Mouse (Mus musculus) left cerebral cortex, adult 18-20 months (tissue): Measurements from ENCODE around the gene Serpina3n. TPM values are rescaled to one million over a fixed set of nuclear protein-coding genes. Genes with fewer than 3 reads are reported as not detected.
"Not testable (repeated sequence)": the region's sequence is repeated elsewhere in the genome, so short reads cannot be mapped to it uniquely, and the experiment has no call there.

Experiments
- DNase-seq, 2 experiments: peaks; one replicate each; pipeline ENCODE4 v3.0.0; 2021 to 2022; ENCODE audit warnings: low spot score in 2 of 2, mixed read lengths in 1 of 2
- total RNA-seq, 2 experiments: library from RNA; stranded (reverse); gene quantifications; 2 replicates each; pipeline ENCODE4 v1.2.3; 2021

Serpina3n gene
- total RNA-seq, 2 experiments from 2014 or later: 13.4 to 20.2 TPM

DNA sequence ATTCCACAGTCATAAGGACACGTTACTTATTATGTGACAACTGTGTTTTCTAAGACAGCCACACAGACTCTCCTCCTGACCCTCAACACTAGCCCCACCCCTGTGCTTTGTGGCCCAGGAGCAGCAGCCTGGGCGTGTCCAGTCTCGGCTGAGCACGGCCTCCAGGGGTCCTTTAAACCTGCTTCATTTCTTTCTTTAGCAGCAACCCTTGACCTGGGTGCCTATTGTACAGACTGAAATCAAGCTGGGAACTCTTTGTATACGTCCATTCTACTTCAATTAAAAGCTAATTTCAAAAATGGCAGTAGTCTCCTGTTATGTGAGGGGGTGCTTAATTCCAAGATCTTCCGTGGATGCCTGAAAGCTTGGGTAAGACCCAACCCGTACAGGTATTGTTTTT is 26.7 kb downstream of the Serpina3n start:
- no peak for DNase-seq

DNA sequence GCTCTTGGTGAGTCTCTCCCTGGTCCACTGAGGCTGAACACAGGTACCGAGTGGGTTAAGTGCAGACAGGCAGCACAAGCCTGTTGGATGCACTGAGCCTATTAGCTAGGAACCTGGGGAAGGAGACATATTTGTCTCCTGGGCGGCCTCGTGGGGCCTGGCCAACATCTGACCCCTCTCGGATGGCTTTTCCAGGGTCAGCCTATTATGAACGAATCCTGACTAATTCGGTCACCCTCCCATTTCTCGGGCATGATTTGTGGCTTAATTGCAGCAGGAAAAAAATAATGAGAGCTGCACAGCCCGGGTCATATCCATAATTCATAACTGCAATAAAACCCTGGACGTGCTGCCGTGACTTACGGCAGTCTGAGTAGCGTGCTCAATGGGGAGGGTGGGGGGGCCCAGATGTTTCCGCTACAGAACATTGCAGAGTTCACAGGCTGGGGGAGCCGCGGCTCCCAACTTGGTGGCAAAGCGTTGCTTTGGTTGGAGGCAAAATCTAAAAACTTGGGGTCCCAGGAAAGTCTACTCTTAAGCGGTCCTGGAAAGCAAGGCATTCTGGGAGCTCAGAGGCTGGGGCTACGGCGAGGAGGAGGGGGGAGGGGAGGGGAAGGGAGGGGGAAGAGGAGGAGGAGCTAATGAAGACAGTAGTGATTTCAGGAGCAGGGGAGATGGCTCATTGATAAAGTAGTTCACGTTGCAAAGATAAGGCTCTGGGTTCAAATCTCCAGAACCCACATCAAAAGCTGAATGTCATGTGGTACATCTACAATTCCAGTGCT is 27.6 kb downstream of the Serpina3n start:
- no peak for DNase-seq

DNA sequence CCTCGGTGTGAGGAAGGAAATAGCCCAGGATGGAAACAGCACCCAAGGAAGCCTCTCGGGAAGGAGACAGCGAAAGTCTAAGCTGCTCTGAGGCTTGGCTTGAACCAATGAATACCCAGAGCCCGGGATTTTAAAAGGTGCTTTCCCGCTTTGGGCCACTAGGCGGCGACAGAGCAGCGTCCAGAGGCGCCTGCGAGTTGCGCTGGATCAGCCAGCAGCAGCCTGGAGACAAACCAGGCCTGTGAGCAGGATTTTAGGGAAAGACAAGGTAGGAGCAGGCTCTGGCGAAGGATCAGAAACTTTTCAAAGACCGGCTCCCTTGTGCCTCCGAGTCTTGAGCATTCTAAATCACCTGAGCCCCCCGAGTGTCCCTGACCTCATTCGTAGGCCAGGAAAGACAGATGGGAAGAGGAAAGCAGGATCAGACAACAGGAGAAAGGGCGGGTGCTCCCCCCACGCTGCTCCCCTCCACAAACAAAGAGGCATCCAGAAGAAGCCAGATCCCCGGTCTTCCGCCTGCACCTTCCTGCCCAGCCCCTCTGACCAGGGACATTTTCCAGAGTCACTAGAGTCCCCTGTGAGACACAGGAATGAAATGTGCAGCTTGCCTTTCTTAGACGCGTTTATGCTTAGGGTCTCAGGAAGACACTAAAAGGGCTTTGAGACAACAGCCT is 33.7 kb downstream of the Serpina3n start:
- peak; percentile 90 for DNase-seq

DNA sequence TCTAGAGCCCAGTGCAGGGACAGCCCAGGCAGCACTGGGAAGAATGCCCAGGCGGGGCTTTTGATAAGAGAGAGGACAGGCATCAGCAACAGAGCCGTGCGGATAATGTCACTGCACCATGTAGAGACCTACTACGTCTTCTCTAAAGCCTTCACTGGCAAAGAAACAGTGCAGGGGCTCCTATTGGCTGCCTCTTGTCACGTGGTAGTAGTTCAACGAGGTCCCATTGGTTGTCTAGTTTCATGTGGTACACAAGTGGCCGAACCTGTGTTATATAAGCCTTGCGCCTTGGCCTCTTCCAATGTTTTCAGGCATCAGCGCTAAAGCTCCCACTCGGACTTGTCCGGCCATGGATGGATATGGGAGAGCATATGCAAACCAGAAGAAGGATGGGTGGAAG is 37.2 kb downstream of the Serpina3n start:
- no peak for DNase-seq

DNA sequence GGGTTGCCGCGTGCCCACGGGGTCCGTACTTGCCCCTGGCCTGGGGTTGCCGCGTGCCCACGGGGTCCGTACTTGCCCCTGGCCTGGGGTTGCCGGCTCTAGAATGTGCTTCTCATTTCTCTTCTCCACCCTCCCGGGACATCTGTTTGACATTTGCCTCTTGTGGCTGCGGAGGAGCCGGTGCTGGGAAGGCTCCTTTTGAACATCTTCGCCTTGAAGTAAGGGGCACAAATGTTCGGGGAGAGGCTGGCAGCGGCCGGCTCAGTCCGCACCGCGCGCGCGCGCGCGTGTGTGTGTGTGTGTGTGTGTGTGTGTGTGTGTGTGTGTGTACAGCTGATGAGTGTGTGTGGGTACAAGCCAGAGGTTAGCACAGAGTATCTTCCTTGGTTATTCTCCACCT is 40.5 kb downstream of the Serpina3n start:
- not testable (repeated sequence) for DNase-seq

DNA sequence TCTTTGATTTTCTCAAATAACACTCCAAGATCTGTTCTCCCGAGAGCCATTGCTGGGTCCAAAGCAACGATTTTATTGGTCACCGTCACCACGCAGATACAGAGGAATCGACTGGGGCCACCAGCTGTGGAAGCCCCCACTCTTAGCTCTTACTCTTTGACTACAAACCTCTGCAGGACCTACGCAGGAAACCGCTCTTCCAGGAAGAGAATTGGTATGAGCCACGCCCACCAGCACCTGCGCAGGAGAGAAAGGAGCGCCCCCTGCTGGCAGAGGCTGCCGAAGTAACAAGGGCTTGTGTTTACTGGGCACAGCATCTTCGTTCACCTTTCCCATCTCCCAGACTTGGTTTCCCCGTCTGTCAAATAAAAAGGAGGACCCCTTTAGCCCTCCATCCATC is 41.6 kb downstream of the Serpina3n start:
- peak; percentile 41 to 61 for DNase-seq

DNA sequence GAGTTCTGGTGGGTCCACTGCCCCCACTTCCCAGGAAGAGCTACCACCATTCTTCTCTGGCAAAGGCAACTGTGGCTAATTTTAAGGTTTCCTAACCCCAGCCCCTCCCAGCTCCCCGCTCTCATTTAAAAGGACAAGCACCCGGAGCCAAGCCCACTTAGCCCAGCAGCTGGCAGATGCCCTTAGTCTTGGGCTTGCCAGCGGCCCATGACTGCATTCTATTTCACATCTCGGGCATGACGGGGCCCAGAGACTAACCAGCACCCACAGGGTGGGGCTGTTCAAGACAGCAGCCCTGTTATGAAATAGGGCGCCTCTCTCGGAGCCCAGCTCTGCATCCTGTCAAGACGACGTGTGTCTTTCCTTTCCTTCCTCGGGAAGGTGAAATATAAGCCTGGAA is 43.7 kb downstream of the Serpina3n start:
- no peak for DNase-seq

DNA sequence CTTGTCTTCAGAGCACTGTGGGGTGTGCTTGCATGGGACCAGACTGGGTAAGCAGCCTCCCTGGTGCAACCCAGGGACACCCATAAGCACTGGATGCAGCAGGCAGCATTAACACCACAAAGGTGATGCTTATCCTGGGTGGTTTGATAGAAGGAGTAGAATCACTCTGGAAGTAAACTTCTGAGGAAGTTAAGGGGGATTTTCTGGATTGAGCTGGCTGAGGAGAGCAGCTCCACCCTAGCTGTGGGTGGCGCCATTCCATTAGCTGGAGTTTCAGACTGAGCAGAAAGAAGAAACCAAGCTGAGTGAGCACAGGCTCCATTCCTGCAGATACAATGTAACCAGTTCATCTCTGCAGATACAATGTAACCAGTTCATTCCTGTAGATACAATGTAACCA is 46.5 kb downstream of the Serpina3n start:
- no peak for DNase-seq

DNA sequence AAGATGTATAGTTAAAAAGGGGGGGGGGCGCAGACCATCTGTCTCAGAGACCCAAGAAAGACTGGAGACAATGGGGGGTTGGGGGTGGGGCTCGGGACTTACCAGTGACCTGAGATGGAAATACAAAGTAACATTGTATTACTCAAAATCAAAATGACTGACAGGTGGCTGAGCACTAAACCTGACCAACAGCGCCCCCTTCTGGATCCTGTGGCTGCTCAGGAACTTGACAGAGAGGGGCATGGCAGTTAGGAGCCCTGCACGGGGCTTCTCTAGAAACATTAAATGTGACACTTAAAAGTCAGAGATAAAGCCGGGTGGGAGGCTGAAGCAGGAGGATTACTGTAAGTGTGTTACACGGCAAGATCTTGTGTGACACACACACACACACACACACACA is 52.8 kb downstream of the Serpina3n start:
- no peak for DNase-seq

DNA sequence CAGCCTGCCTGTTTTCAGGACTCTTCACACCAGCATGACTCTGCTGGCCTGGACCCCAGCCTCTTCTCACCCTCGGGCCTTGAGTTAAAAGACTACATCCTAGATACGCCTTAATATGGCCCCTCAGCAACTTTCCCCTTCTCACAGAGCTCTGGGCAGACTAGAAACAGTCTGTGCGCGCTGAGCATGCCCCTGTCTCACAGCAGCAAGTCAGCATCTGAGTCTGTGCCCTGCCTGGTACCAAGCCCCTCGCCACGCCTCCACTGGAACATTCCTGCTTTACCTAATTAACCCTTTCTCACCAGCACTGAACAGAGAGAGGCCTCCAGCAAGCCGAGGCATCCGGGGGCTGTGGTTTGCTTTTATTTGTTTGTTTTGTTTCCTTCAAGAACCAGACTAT is 54.8 kb downstream of the Serpina3n start:
- no peak for DNase-seq

Other genes starting within 250 kb of the Serpina3n start
- gene Serpina3f, start 192.2 kb upstream of the Serpina3n start, total RNA-seq: not detected
- under 1 TPM in 1 of 2 experiments, not detected in 1; 0.44 TPM for gene Serpina3g, start 170.5 kb upstream of the Serpina3n start, total RNA-seq
- gene Serpina3i, start 143.6 kb upstream of the Serpina3n start, total RNA-seq: not detected
- gene Serpina3j, start 92.2 kb upstream of the Serpina3n start, total RNA-seq: not detected
- not detected for gene Serpina3k, start 68.2 kb upstream of the Serpina3n start, total RNA-seq
- under 1 TPM in 1 of 2 experiments, not detected in 1; 0.21 TPM for gene Serpina3m, start 68.2 kb upstream of the Serpina3n start, total RNA-seq
- gene Gsc, start 66.6 kb downstream of the Serpina3n start, total RNA-seq: not detected